Mouse (Mus musculus) stomach, embryonic 14.5 days (tissue): Measurements from ENCODE around the gene H2-Eb1. TPM values are rescaled to one million over a fixed set of nuclear protein-coding genes. Genes with fewer than 3 reads are reported as not detected.

Experiments used
- ATAC-seq: fragments of 200-750 bp; cut with Nextera tagmentation; 2 replicates; pipeline ENCODE4 v1.8.0; 2017; ENCODE audit warnings: low read depth, moderate TSS enrichment; ENCODE audit not compliant: insufficient number of reproducible peaks, insufficient read depth, low FRiP score
- H3K27ac ChIP-seq: fragments of 300-500 bp; sonication (generic); 2 replicates; pipeline ENCODE4 v1.5.1; 2014; ENCODE audit warnings: mild to moderate bottlenecking, low read length, moderate library complexity, mixed read lengths
- H3K27me3 ChIP-seq: fragments of 300-500 bp; sonication (generic); 2 replicates; pipeline ENCODE4 v1.6.1; 2014; ENCODE audit warnings: low read length, control low read depth, mixed read lengths; ENCODE audit not compliant: control insufficient read depth, insufficient read depth
- H3K36me3 ChIP-seq: fragments of 300-500 bp; sonication (generic); 2 replicates; pipeline ENCODE4 v1.6.1; 2014; ENCODE audit warnings: mild to moderate bottlenecking, control low read depth, low read length, moderate library complexity, mixed read lengths; ENCODE audit not compliant: control insufficient read depth, insufficient read depth
- H3K4me1 ChIP-seq: fragments of 300-500 bp; sonication (generic); 2 replicates; pipeline ENCODE4 v1.6.1; 2014; ENCODE audit warnings: low read length, control low read depth, mixed read lengths; ENCODE audit not compliant: control insufficient read depth, insufficient read depth
- H3K4me2 ChIP-seq: fragments of 300-500 bp; sonication (generic); replicated peaks from 2 replicates; pipeline ENCODE4 v1.6.1; 2014; ENCODE audit warnings: low read depth, low read length, control low read depth
- H3K4me3 ChIP-seq: fragments of 300-500 bp; sonication (generic); 2 replicates; pipeline ENCODE4 v1.5.1; 2014; ENCODE audit warnings: low read depth, low read length, control low read depth
- H3K9ac ChIP-seq: fragments of 300-500 bp; sonication (generic); replicated peaks from 2 replicates; pipeline ENCODE4 v1.6.1; 2014; ENCODE audit warnings: low read depth, mild to moderate bottlenecking, control low read depth, low read length, moderate library complexity, mixed read lengths
- H3K9me3 ChIP-seq: fragments of 300-500 bp; sonication (generic); 2 replicates; pipeline ENCODE4 v1.6.1; 2016; ENCODE audit warnings: low read depth, low read length, control low read depth; ENCODE audit not compliant: control insufficient read depth
- WGBS: fragments of 180-500 bp; shearing (Covaris S2); extraction: QIAGEN DNeasy Blood & Tissue Kit; methylation state at CpG from one replicate; pipeline ENCODE4 v1.1.7; 2014; 5-methylcytosine and 5-hydroxymethylcytosine counted together
- polyA plus RNA-seq: library from polyadenylated mRNA; unstranded; fragments of >200 nt; fragmentation: Nextera tagmentation; extraction: Ambion mirVana; gene quantifications from 2 replicates; pipeline ENCODE4 v1.2.1, GENCODE M21; 2014

The H2-Eb1 gene
- polyA plus RNA-seq, 1 experiment from 2014 or later, result 2.8 TPM

GRCm38 (mm10) chr17:34313393-34313792 lies 7.7 kb downstream of the H2-Eb1 start:
- WGBS, result 28% methylated on average over 3 of the region's 3 CpGs
- Histone ChIP-seq H3K27ac (no peak overlapping the region), H3K27me3 (no peaks in the 10 kb centered on the region), H3K9ac (no peak overlapping the region), H3K4me3 (no peak overlapping the region), H3K9me3 (no peaks in the 10 kb centered on the region), H3K36me3 (no peaks in the 10 kb centered on the region), H3K4me1 (no peaks in the 10 kb centered on the region), H3K4me2 (no peak overlapping the region)
- no peak for ATAC-seq

- Histone ChIP-seq H3K27me3 (no peaks in the 10 kb centered on the region), H3K4me3 (no peak overlapping the region), H3K9ac (no peak overlapping the region), H3K9me3 (no peaks in the 10 kb centered on the region), H3K27ac (no peak overlapping the region), H3K4me1 (no peaks in the 10 kb centered on the region), H3K36me3 (no peaks in the 10 kb centered on the region), H3K4me2 (no peak overlapping the region)
- no peak for ATAC-seq
- WGBS, result 67% methylated on average over 9 of the region's 9 CpGs
Measured at GRCm38 (mm10) chr17:34314286-34314685, 8.6 kb downstream of the H2-Eb1 start.

GRCm38 (mm10) chr17:34315512-34315911 lies 9.8 kb downstream of the H2-Eb1 start:
- 83% methylated on average over 1 of the region's 1 CpGs for WGBS

GRCm38 (mm10) chr17:34316697-34317096 lies 11.0 kb downstream of the H2-Eb1 start:
- no peak overlapping the region for H3K9ac ChIP-seq
- H3K27ac ChIP-seq, result no peak overlapping the region
- 68% methylated on average over 2 of the region's 2 CpGs for WGBS
- H3K9me3 ChIP-seq, result no peaks in the 10 kb centered on the region
- no peaks in the 10 kb centered on the region for H3K36me3 ChIP-seq
- H3K4me3 ChIP-seq, result no peak overlapping the region
- ATAC-seq, result no peak
- no peak overlapping the region for H3K4me2 ChIP-seq
- H3K4me1 ChIP-seq, result no peaks in the 10 kb centered on the region
- no peaks in the 10 kb centered on the region for H3K27me3 ChIP-seq

More at GRCm38 (mm10) chr17:34315512-34315911, 9.8 kb downstream of the H2-Eb1 start:
- Histone ChIP-seq H3K9me3 (no peaks in the 10 kb centered on the region), H3K4me2 (no peak overlapping the region), H3K4me1 (no peaks in the 10 kb centered on the region), H3K27ac (no peak overlapping the region), H3K27me3 (no peaks in the 10 kb centered on the region), H3K9ac (no peak overlapping the region), H3K4me3 (no peak overlapping the region), H3K36me3 (no peaks in the 10 kb centered on the region)
- no peak for ATAC-seq

GRCm38 (mm10) chr17:34317275-34317674 lies 11.6 kb downstream of the H2-Eb1 start:
- no peak overlapping the region for H3K9ac ChIP-seq
- H3K4me1 ChIP-seq, result no peaks in the 10 kb centered on the region
- 53% methylated on average over 2 of the region's 2 CpGs for WGBS
- H3K4me2 ChIP-seq, result no peak overlapping the region
- H3K27ac ChIP-seq, result no peak overlapping the region
- H3K9me3 ChIP-seq, result no peaks in the 10 kb centered on the region
- H3K4me3 ChIP-seq, result no peak overlapping the region
- ATAC-seq, result no peak
- H3K27me3 ChIP-seq, result no peaks in the 10 kb centered on the region
- no peaks in the 10 kb centered on the region for H3K36me3 ChIP-seq

- Histone ChIP-seq H3K36me3 (no peaks in the 10 kb centered on the region), H3K4me2 (no peak within 1 kb of the TSS), H3K9me3 (no peaks in the 10 kb centered on the region), H3K27ac (no peak within 1 kb of the TSS), H3K4me1 (no peaks in the 10 kb centered on the region), H3K9ac (no peak within 1 kb of the TSS), H3K27me3 (no peaks in the 10 kb centered on the region), H3K4me3 (no peak within 1 kb of the TSS)
- no peak for ATAC-seq
- 53% methylated on average over 4 of the region's 4 CpGs for WGBS
Measured at GRCm38 (mm10) chr17:34325436-34325835, 19.8 kb downstream of the H2-Eb1 start, which contains the start of gene H2-Eb2. H2-Eb2 (plus strand) TSS chr17:34325665.

GRCm38 (mm10) chr17:34326373-34326772 lies 20.7 kb downstream of the H2-Eb1 start:
- WGBS, result 78% methylated on average over 3 of the region's 3 CpGs
- no peaks in the 10 kb centered on the region for H3K36me3 ChIP-seq
- ATAC-seq, result no peak

GRCm38 (mm10) chr17:34329807-34330206 lies 24.1 kb downstream of the H2-Eb1 start:
- no peak overlapping the region for H3K4me3 ChIP-seq
- 72% methylated on average over 2 of the region's 2 CpGs for WGBS
- no peaks in the 10 kb centered on the region for H3K4me1 ChIP-seq
- no peak overlapping the region for H3K4me2 ChIP-seq
- no peak for ATAC-seq
- no peaks in the 10 kb centered on the region for H3K27me3 ChIP-seq
- H3K36me3 ChIP-seq, result no peaks in the 10 kb centered on the region
- no peak overlapping the region for H3K9ac ChIP-seq
- H3K9me3 ChIP-seq, result no peaks in the 10 kb centered on the region
- H3K27ac ChIP-seq, result no peak overlapping the region

More at GRCm38 (mm10) chr17:34326373-34326772, 20.7 kb downstream of the H2-Eb1 start:
- H3K27me3 ChIP-seq, result no peaks in the 10 kb centered on the region
- no peak overlapping the region for H3K27ac ChIP-seq
- H3K9me3 ChIP-seq, result no peaks in the 10 kb centered on the region
- H3K4me2 ChIP-seq, result no peak overlapping the region
- no peak overlapping the region for H3K4me3 ChIP-seq
- H3K4me1 ChIP-seq, result no peaks in the 10 kb centered on the region
- H3K9ac ChIP-seq, result no peak overlapping the region

GRCm38 (mm10) chr17:34331200-34331599 lies 25.5 kb downstream of the H2-Eb1 start:
- Histone ChIP-seq H3K9ac (no peak overlapping the region), H3K4me1 (no peaks in the 10 kb centered on the region), H3K4me3 (no peak overlapping the region), H3K27ac (no peak overlapping the region), H3K27me3 (no peaks in the 10 kb centered on the region), H3K36me3 (no peaks in the 10 kb centered on the region), H3K9me3 (no peaks in the 10 kb centered on the region), H3K4me2 (no peak overlapping the region)
- WGBS, result 90% methylated on average over 1 of the region's 1 CpGs
- ATAC-seq, result no peak
